Mouse (Mus musculus) heart, postnatal 36 days (tissue): ENCODE measurements around the gene Esp24. TPM values are rescaled to one million over a fixed set of nuclear protein-coding genes. Genes with fewer than 3 reads are reported as not detected.
"Not testable (repeated sequence)": the region's sequence is repeated elsewhere in the genome, so short reads cannot be mapped to it uniquely, and the experiment has no call there.

ENCODE experiments used
- DNase-seq, 2 experiments: peaks; one replicate each; pipeline ENCODE4 v3.0.0; 2021 to 2022
- intact Hi-C: fragments of 180-260 bp; cut with DNase I; formaldehyde crosslinking; loops from one replicate; pipeline ENCODE4 v1.15.1; 2025
- total RNA-seq, 2 experiments: library from RNA; stranded (reverse); gene quantifications; 2 replicates each; pipeline ENCODE4 v1.2.3; 2021

Gene Esp24
- not detected for total RNA-seq

GRCm38 (mm10) chr17:39036395-39036794, at the start of gene Esp24:
Gene Esp24 (plus strand): TSS chr17:39036695.
- intact Hi-C loops, DNase-seq: not testable (repeated sequence)

- DNase-seq = no peak
- intact Hi-C loops = no loop called here
Observed at GRCm38 (mm10) chr17:39009846-39010245, 26.6 kb upstream of the Esp24 start.

- no peak for DNase-seq
- intact Hi-C loops = no loop called here
Observed at GRCm38 (mm10) chr17:39010675-39011638, 25.5 kb upstream of the Esp24 start.

GRCm38 (mm10) chr17:39017184-39017583, 19.3 kb upstream of the Esp24 start:
- intact Hi-C loops = no loop called here
- no peak for DNase-seq

GRCm38 (mm10) chr17:39043241-39043640, 6.7 kb downstream of the Esp24 start, which contains the start of gene Gm21903:
Gene Gm21903 (minus strand): TSS chr17:39043341.
- DNase-seq = no peak
- intact Hi-C loops = no loop called here

GRCm38 (mm10) chr17:39063641-39064040, 27.1 kb downstream of the Esp24 start:
- DNase-seq = no peak

GRCm38 (mm10) chr17:39076937-39077336, 40.4 kb downstream of the Esp24 start, which contains the start of gene Esp23:
Gene Esp23 (minus strand): TSS chr17:39077037.
- no peak for DNase-seq
- intact Hi-C loops = no loop called here

More at GRCm38 (mm10) chr17:39063641-39064040, 27.1 kb downstream of the Esp24 start:
- intact Hi-C loops = no loop called here

Other genes with a start within 250 kb of the Esp24 start
- not detected for gene Gm21903, start 6.6 kb downstream of the Esp24 start, total RNA-seq
- not detected for gene Esp23, start 40.3 kb downstream of the Esp24 start, total RNA-seq
- gene Esp22, start 58.6 kb downstream of the Esp24 start, total RNA-seq = not detected